Mouse (Mus musculus) CH12.LX (cell line): ENCODE data around the gene Tnfsf13. TPM values are rescaled to one million over a fixed set of nuclear protein-coding genes. Genes with fewer than 3 reads are reported as not detected.

Experiments used
- DNase-seq: peaks from one replicate; pipeline ENCODE4 v3.0.0-alpha.2; 2013; ENCODE audit errors: extremely low read depth
- H3K27ac ChIP-seq: 2 replicates; pipeline ENCODE4 v1.5.1; 2012; ENCODE audit warnings: low read depth, mild to moderate bottlenecking, control low read depth, moderate library complexity; ENCODE audit not compliant: insufficient read depth
- H3K27me3 ChIP-seq: replicated peaks from 2 replicates; pipeline ENCODE3; 2012; ENCODE audit warnings: inconsistent platforms
- H3K36me3 ChIP-seq, 2 experiments: replicated peaks in 1 of 2; 2 replicates each; pipeline versions ENCODE3 to v1.6.1; 2012; ENCODE audit warnings: inconsistent platforms in 1 of 2, low read length in 1 of 2, mild to moderate bottlenecking in 1 of 2, mixed read lengths in 1 of 2, moderate library complexity in 1 of 2; ENCODE audit not compliant: control insufficient read depth in 1 of 2, insufficient read depth in 1 of 2
- H3K4me1 ChIP-seq, 2 experiments: 2 replicates each; pipeline ENCODE4 v1.6.1; 2012; ENCODE audit warnings: inconsistent platforms in 1 of 2, moderate library complexity in 1 of 2; ENCODE audit not compliant: insufficient read depth in 2 of 2, control insufficient read depth in 1 of 2
- H3K4me2 ChIP-seq: 2 replicates; pipeline ENCODE4 v1.6.1; 2012; ENCODE audit warnings: low read depth, mild to moderate bottlenecking, control low read depth; ENCODE audit not compliant: poor library complexity, insufficient read depth, severe bottlenecking
- H3K4me3 ChIP-seq, 3 experiments: fragments of 150-350 bp in 1 of 3; sonication (generic) in 1 of 3; replicated peaks in 1 of 3; 2 replicates each; pipeline versions ENCODE3 to v1.5.1; 2011 to 2012; ENCODE audit warnings: low read depth in 2 of 3, low read length in 2 of 3, mild to moderate bottlenecking in 2 of 3, moderate library complexity in 2 of 3, control low read depth in 1 of 3, improper control_type of control experiment in 1 of 3, inconsistent platforms in 1 of 3, mixed read lengths in 1 of 3; ENCODE audit not compliant: poor library complexity in 1 of 3
- H3K79me2 ChIP-seq: replicated peaks from 2 replicates; pipeline ENCODE4 v1.6.1; 2012; ENCODE audit warnings: mild to moderate bottlenecking, moderate library complexity; ENCODE audit not compliant: control insufficient read depth, poor library complexity, insufficient read depth, severe bottlenecking; ENCODE audit errors: extremely low read depth
- H3K9ac ChIP-seq: 2 replicates; pipeline ENCODE4 v1.6.1; 2012; ENCODE audit warnings: low read depth, mild to moderate bottlenecking, control low read depth, moderate library complexity; ENCODE audit not compliant: insufficient read depth
- H3K9me3 ChIP-seq: replicated peaks from 2 replicates; pipeline ENCODE3; 2012; ENCODE audit warnings: low read length, inconsistent platforms, mixed read lengths
- ELF1 ChIP-seq: IDR thresholded peaks from 2 replicates; pipeline ENCODE4 v1.6.1; 2014; ENCODE audit warnings: low read depth, mild to moderate bottlenecking, inconsistent platforms, low read length, improper control_type of control experiment
- EP300 ChIP-seq: IDR thresholded peaks from 2 replicates; pipeline ENCODE4 v1.6.1; 2011; ENCODE audit warnings: low read length, improper control_type of control experiment
- ETS1 ChIP-seq: conservative IDR thresholded peaks from 2 replicates; pipeline ENCODE4 v1.6.1; 2012; ENCODE audit warnings: low read depth, mild to moderate bottlenecking, inconsistent platforms, low read length, improper control_type of control experiment, moderate library complexity
- HCFC1 ChIP-seq: IDR thresholded peaks from 2 replicates; pipeline ENCODE4 v1.6.1; 2012; ENCODE audit warnings: low read depth, mild to moderate bottlenecking, inconsistent platforms, low read length, improper control_type of control experiment
- JUN ChIP-seq: IDR thresholded peaks from 2 replicates; pipeline ENCODE4 v1.6.1; 2011; ENCODE audit warnings: low read depth, mild to moderate bottlenecking, low read length, improper control_type of control experiment, moderate library complexity; ENCODE audit not compliant: insufficient read depth
- JUND ChIP-seq: conservative IDR thresholded peaks from 2 replicates; pipeline ENCODE4 v1.6.1; 2011; ENCODE audit warnings: low read depth, low read length, improper control_type of control experiment
- MEF2A ChIP-seq: IDR thresholded peaks from 2 replicates; pipeline ENCODE4 v1.6.1; 2014; ENCODE audit warnings: low read depth, mild to moderate bottlenecking, inconsistent platforms, low read length, improper control_type of control experiment, borderline replicate concordance
- NRF1 ChIP-seq: IDR thresholded peaks from 2 replicates; pipeline ENCODE4 v1.6.1; 2014; ENCODE audit warnings: low read depth, mild to moderate bottlenecking, inconsistent platforms, low read length, improper control_type of control experiment, moderate library complexity
- PAX5 ChIP-seq: IDR thresholded peaks from 2 replicates; pipeline ENCODE4 v1.6.1; 2012; ENCODE audit warnings: low read length, inconsistent platforms, mixed read lengths
- POLR2AphosphoS2 ChIP-seq: IDR thresholded peaks from 2 replicates; pipeline ENCODE4 v1.6.1; 2011; ENCODE audit warnings: low read depth, low read length, improper control_type of control experiment
- RCOR1 ChIP-seq: conservative IDR thresholded peaks from 2 replicates; pipeline ENCODE4 v1.6.1; 2012; ENCODE audit warnings: low read depth, mild to moderate bottlenecking, inconsistent platforms, low read length, improper control_type of control experiment
- SMC3 ChIP-seq: IDR thresholded peaks from 2 replicates; pipeline ENCODE4 v1.6.1; 2011; ENCODE audit warnings: low read depth, low read length, improper control_type of control experiment
- UBTF ChIP-seq: IDR thresholded peaks from 2 replicates; pipeline ENCODE4 v1.6.1; 2012; ENCODE audit warnings: low read depth, mild to moderate bottlenecking, inconsistent platforms, low read length, improper control_type of control experiment, moderate library complexity
- USF1 ChIP-seq: IDR thresholded peaks from 2 replicates; pipeline ENCODE4 v1.6.1; 2014; ENCODE audit warnings: low read depth, mild to moderate bottlenecking, inconsistent platforms, low read length, improper control_type of control experiment
- ZC3H11A ChIP-seq: IDR thresholded peaks from 2 replicates; pipeline ENCODE4 v1.6.1; 2012; ENCODE audit warnings: low read depth, mild to moderate bottlenecking, inconsistent platforms, low read length, improper control_type of control experiment
- ZKSCAN1 ChIP-seq: IDR thresholded peaks from 2 replicates; pipeline ENCODE4 v1.6.1; 2012; ENCODE audit warnings: low read depth, inconsistent platforms, low read length, improper control_type of control experiment, borderline replicate concordance
- dilution Hi-C: fragments of 300-500 bp; cut with MboI; formaldehyde crosslinking; loops from 2 replicates; pipeline ENCODE4 v1.14.3; 2020; ENCODE audit warnings: low sequenced_read_pairs; ENCODE audit not compliant: extremely low pct_unique_long_range_greater_than_20kb, extremely low pct_ligation_motif_present
- in situ Hi-C: fragments of 300-500 bp; cut with MboI; formaldehyde crosslinking; loops from 3 replicates; pipeline ENCODE4 v1.14.3; 2019; ENCODE audit warnings: low sequenced_read_pairs, low pct_ligation_motif_present, low pct_unique_long_range_greater_than_20kb, mixed read lengths
- polyA plus RNA-seq: library from polyadenylated mRNA; unstranded; fragments of >175 nt; gene quantifications from 2 replicates; pipeline ENCODE4 v1.2.1, GENCODE M21; 2012; ENCODE audit warnings: low read depth; ENCODE audit not compliant: insufficient read length
- total RNA-seq, 2 experiments: library from RNA; depleted of rRNA; stranded (reverse); fragments of 300-350 nt in 1 of 2; fragments of >200 nt in 1 of 2; gene quantifications; 2 replicates each; pipeline ENCODE4 v1.2.3; 2012 to 2014

The Tnfsf13 gene
- total and polyA plus RNA-seq, 3 experiments, result 0.21 to 0.63 (median 0.35) TPM

DNA sequence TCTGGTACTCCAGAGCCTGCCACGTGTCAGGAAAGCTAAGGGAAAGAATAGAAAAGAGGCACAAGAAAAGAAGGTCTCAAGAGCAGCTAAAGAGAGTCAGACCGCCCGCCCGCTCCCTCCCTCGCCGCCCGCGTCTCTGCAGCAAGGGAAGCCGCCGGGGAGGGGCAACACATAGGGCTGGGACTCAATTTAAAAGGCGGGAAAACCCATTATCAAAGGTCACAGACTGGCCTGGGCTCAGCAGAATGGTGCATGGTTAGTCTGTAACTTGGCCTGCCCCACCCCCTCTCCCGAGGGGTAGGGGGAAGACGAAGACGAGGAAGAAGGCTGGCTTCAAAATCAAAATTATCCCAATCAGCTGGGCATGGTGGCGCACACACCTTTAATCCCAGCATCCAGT is 33.1 kb upstream of the Tnfsf13 start:
- Histone ChIP-seq H3K27ac (no peak overlapping the region), H3K4me2 (no peak overlapping the region), H3K79me2 (no peaks in the 10 kb centered on the region), H3K9ac (no peak overlapping the region), H3K4me3 (no peak overlapping the region), H3K4me1 (no peaks in the 10 kb centered on the region), H3K27me3 (peaks cover 2% of the 10 kb centered on the region), H3K36me3 (no peaks in the 10 kb centered on the region), H3K9me3 (peaks cover 3% of the 10 kb centered on the region)
- dilution Hi-C loops (no loop called here), in situ Hi-C loops (no loop called here)
- TF ChIP-seq ELF1 (no peak), UBTF (no peak), HCFC1 (no peak), SMC3 (no peak), ZKSCAN1 (no peak), ETS1 (no peak), JUND (no peak), USF1 (no peak), ZC3H11A (no peak), NRF1 (no peak), RCOR1 (no peak), MEF2A (no peak)
- DNase-seq, result no peak

- dilution Hi-C loops (no loop called here), in situ Hi-C loops (no loop called here)
- peaks cover 3% of the 10 kb centered on the region for H3K9me3 ChIP-seq
- H3K36me3 ChIP-seq, result no peaks in the 10 kb centered on the region
- DNase-seq, result no peak
- no peak overlapping the region for H3K4me2 ChIP-seq
- no peak overlapping the region for H3K4me3 ChIP-seq
- TF ChIP-seq JUN (no peak), POLR2AphosphoS2 (no peak), ZKSCAN1 (no peak), PAX5 (no peak)
- TF ChIP-seq, all 38 proteins: peak for 0
- H3K79me2 ChIP-seq, result no peaks in the 10 kb centered on the region
- H3K4me1 ChIP-seq, result no peaks in the 10 kb centered on the region
- peaks cover 2% of the 10 kb centered on the region for H3K27me3 ChIP-seq
- no peak overlapping the region for H3K9ac ChIP-seq
- no peak overlapping the region for H3K27ac ChIP-seq
Measured at GRCm38 (mm10) chr11:69716953-69717352, 31.4 kb upstream of the Tnfsf13 start.

DNA sequence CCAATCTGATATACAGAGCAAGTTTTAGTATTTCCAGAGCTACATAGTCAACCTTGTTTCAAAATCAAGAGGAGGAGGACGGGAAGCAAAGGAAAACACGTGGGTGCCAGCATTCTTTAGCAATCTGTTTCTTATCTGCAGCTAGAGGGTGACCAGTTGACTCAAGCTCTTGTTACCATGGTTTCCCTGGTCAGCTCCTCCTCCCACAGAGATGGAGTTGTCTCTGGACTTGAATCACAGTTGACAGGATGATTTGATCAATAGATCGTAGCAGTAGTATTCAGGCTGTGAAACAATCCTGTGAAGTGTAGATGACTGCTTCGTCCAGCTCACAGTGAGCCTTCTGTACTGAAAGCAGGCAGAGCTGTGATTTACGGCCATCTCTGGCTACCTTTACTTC is 30.3 kb upstream of the Tnfsf13 start:
- Histone ChIP-seq H3K4me1 (no peaks in the 10 kb centered on the region), H3K79me2 (no peaks in the 10 kb centered on the region), H3K27ac (no peak overlapping the region), H3K9ac (no peak overlapping the region), H3K4me2 (no peak overlapping the region), H3K27me3 (peaks cover 2% of the 10 kb centered on the region), H3K36me3 (no peaks in the 10 kb centered on the region), H3K9me3 (peaks cover 3% of the 10 kb centered on the region), H3K4me3 (no peak overlapping the region)
- in situ Hi-C loops, result no loop called here
- TF ChIP-seq UBTF, result no peak
- TF ChIP-seq HCFC1, result no peak
- no peak for TF ChIP-seq EP300
- DNase-seq, result no peak
- dilution Hi-C loops, result no loop called here
